Mouse (Mus musculus) hindbrain, embryonic 14.5 days (tissue): ENCODE data around the gene AW549877. TPM values are rescaled to one million over a fixed set of nuclear protein-coding genes. Genes with fewer than 3 reads are reported as not detected.
A peak's percentile ranks its signal among the peaks of the same experiment; 100 is the strongest.

ENCODE experiments used
- ATAC-seq: fragments of 200-750 bp; cut with Nextera tagmentation; 2 replicates; pipeline ENCODE4 v1.8.0; 2017; ENCODE audit warnings: moderate number of reproducible peaks, mild to moderate bottlenecking, moderate TSS enrichment, moderate library complexity; ENCODE audit not compliant: low FRiP score
- DNase-seq: peaks from one replicate; pipeline ENCODE4 v3.0.0-alpha.2; 2015; ENCODE audit warnings: low spot score
- H3K27ac ChIP-seq: fragments of 300-500 bp; sonication (generic); 2 replicates; pipeline ENCODE4 v1.5.1; 2014; ENCODE audit warnings: mild to moderate bottlenecking, moderate library complexity
- H3K27me3 ChIP-seq: fragments of 300-500 bp; sonication (generic); 2 replicates; pipeline ENCODE4 v1.6.1; 2014; ENCODE audit warnings: mild to moderate bottlenecking, low read length, mixed read lengths; ENCODE audit not compliant: control insufficient read depth, insufficient read depth
- H3K36me3 ChIP-seq: fragments of 300-500 bp; sonication (generic); replicated peaks from 2 replicates; pipeline ENCODE4 v1.6.1; 2014; ENCODE audit not compliant: control insufficient read depth, insufficient read depth
- H3K4me1 ChIP-seq: fragments of 300-500 bp; sonication (generic); replicated peaks from 2 replicates; pipeline ENCODE4 v1.6.1; 2014; ENCODE audit warnings: antibody characterized with exemption, low read length, mixed read lengths; ENCODE audit not compliant: control insufficient read depth, insufficient read depth
- H3K4me2 ChIP-seq: fragments of 300-500 bp; sonication (generic); replicated peaks from 2 replicates; pipeline ENCODE4 v1.6.1; 2014; ENCODE audit warnings: mild to moderate bottlenecking, moderate library complexity
- H3K4me3 ChIP-seq: fragments of 300-500 bp; sonication (generic); replicated peaks from 2 replicates; pipeline ENCODE4 v1.5.1; 2014; ENCODE audit warnings: mild to moderate bottlenecking, low read length
- H3K9ac ChIP-seq: fragments of 300-500 bp; sonication (generic); 2 replicates; pipeline ENCODE4 v1.6.1; 2014
- H3K9me3 ChIP-seq: fragments of 300-500 bp; sonication (generic); 2 replicates; pipeline ENCODE4 v1.6.1; 2016; ENCODE audit warnings: low read length; ENCODE audit not compliant: control insufficient read depth
- WGBS: fragments of 180-500 bp; shearing (Covaris S2); extraction: QIAGEN DNeasy Blood & Tissue Kit; methylation state at CpG from one replicate; pipeline ENCODE4 v1.1.7; 2014; 5-methylcytosine and 5-hydroxymethylcytosine counted together
- polyA plus RNA-seq: library from polyadenylated mRNA; unstranded; fragments of >200 nt; fragmentation: Nextera tagmentation; extraction: Ambion mirVana; gene quantifications from 2 replicates; pipeline ENCODE4 v1.2.1, GENCODE M21; 2014

Gene AW549877
- polyA plus RNA-seq, 1 experiment from 2014 or later: 56.5 TPM

- no peaks in the 10 kb centered on the region for H3K36me3 ChIP-seq
- peak; percentile 86 for DNase-seq
- ATAC-seq: peak; percentile 96
- H3K27me3 ChIP-seq: no peaks in the 10 kb centered on the region
- H3K27ac ChIP-seq: peak within 1 kb of the TSS; percentile 96
- peak within 1 kb of the TSS; percentile 67 for H3K4me3 ChIP-seq
- peak within 1 kb of the TSS; percentile 80 for H3K9ac ChIP-seq
- H3K4me2 ChIP-seq: peak within 1 kb of the TSS; percentile 69
- under 1% methylated on average over 38 of the region's 45 CpGs for WGBS
- H3K9me3 ChIP-seq: no peaks in the 10 kb centered on the region
- H3K4me1 ChIP-seq: peaks cover 12% of the 10 kb centered on the region
Measured at GRCm38 (mm10) chr15:4026231-4026773, 30.8 kb upstream of the AW549877 start, which contains the start of gene Oxct1. TSS of gene Oxct1 (plus strand) at chr15:4026383.

- peak overlapping the region; percentile 69 for H3K4me2 ChIP-seq
- peak overlapping the region; percentile 67 for H3K4me3 ChIP-seq
- WGBS: 67% methylated on average over 11 of the region's 11 CpGs
- no peak overlapping the region; the same call in 1 of the 2 replicates for H3K9ac ChIP-seq
- peaks cover 12% of the 10 kb centered on the region for H3K4me1 ChIP-seq
- H3K36me3 ChIP-seq: no peaks in the 10 kb centered on the region
- DNase-seq (no peak), ATAC-seq (no peak)
- no peaks in the 10 kb centered on the region for H3K27me3 ChIP-seq
- H3K9me3 ChIP-seq: no peaks in the 10 kb centered on the region
- no peak overlapping the region for H3K27ac ChIP-seq
Measured at GRCm38 (mm10) chr15:4025508-4025904, 30.0 kb upstream of the AW549877 start.

- H3K4me1 ChIP-seq: peaks cover 12% of the 10 kb centered on the region
- DNase-seq (no peak), ATAC-seq (no peak)
- no peaks in the 10 kb centered on the region for H3K27me3 ChIP-seq
- no peaks in the 10 kb centered on the region for H3K9me3 ChIP-seq
- H3K27ac ChIP-seq: no peak overlapping the region
- no peak overlapping the region for H3K4me2 ChIP-seq
- no peaks in the 10 kb centered on the region for H3K36me3 ChIP-seq
- H3K9ac ChIP-seq: no peak overlapping the region
- 89% methylated on average over 13 of the region's 13 CpGs for WGBS
- no peak overlapping the region for H3K4me3 ChIP-seq
Measured at GRCm38 (mm10) chr15:4024726-4025507, 29.4 kb upstream of the AW549877 start.

GRCm38 (mm10) chr15:4023747-4024146 lies 28.2 kb upstream of the AW549877 start:
- WGBS: 94% methylated on average over 2 of the region's 2 CpGs
- no peak overlapping the region for H3K4me3 ChIP-seq
- H3K36me3 ChIP-seq: no peaks in the 10 kb centered on the region
- ATAC-seq (no peak), DNase-seq (no peak)
- no peak overlapping the region for H3K9ac ChIP-seq
- H3K27me3 ChIP-seq: no peaks in the 10 kb centered on the region
- H3K9me3 ChIP-seq: no peaks in the 10 kb centered on the region
- H3K4me1 ChIP-seq: peaks cover 12% of the 10 kb centered on the region
- no peak overlapping the region for H3K4me2 ChIP-seq
- H3K27ac ChIP-seq: no peak overlapping the region

DNA sequence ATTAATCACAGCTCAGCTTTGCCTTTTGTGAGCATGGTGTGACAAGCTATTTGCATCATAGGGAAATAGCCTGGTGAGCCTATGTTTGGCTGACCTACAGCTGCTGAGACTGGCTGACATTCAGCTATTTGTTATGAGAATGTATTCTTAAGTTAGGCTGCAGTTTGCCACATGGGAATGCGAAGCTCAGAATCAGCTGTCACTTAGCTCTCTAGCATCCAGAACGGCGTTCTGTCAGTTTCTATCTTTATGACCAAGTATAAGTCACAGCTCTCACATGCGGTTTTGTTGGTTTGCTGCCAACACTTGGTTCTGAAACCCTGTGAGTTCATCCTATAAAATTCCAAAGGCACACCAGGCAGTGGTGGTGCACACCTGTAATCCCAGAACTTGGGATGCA lies 25.2 kb upstream of the AW549877 start:
- H3K4me3 ChIP-seq: no peak overlapping the region

DNA sequence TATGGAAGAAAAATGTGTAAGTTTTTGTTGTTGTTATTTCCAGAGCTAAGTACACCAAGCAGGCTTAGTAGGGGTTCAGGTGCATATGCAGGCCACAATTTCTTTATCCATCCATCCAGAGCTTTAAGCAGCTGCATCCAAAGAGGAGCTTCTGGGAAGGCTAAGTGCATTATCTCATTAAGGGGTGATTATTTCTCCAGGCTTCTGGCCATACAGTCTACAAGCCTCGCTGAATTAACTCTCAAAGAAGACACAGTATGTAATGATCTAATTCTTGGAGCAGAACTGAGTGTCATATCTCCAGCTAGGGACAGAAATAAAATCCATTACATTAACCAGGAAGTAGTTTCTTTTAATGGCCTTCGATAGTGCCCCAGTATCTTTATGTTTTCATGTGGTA lies 18.3 kb upstream of the AW549877 start:
- DNase-seq: no peak
- no peak overlapping the region for H3K9ac ChIP-seq
- ATAC-seq: no peak

More for the DNA sequence above, 25.2 kb upstream of the AW549877 start:
- Histone ChIP-seq H3K27ac (no peak overlapping the region), H3K9me3 (no peaks in the 10 kb centered on the region), H3K27me3 (no peaks in the 10 kb centered on the region), H3K4me1 (no peaks in the 10 kb centered on the region), H3K9ac (no peak overlapping the region), H3K4me2 (no peak overlapping the region), H3K36me3 (no peaks in the 10 kb centered on the region)
- no peak for ATAC-seq
- DNase-seq: no peak
- WGBS: 56% methylated on average over 4 of the region's 4 CpGs

GRCm38 (mm10) chr15:4000536-4000935 lies 5.0 kb upstream of the AW549877 start:
- H3K9ac ChIP-seq: no peak overlapping the region
- H3K4me2 ChIP-seq: no peak overlapping the region
- ATAC-seq: no peak
- DNase-seq: no peak
- no peaks in the 10 kb centered on the region for H3K27me3 ChIP-seq
- no peak overlapping the region for H3K27ac ChIP-seq
- no peaks in the 10 kb centered on the region for H3K36me3 ChIP-seq
- H3K4me3 ChIP-seq: no peak overlapping the region
- 0 out of 2 replicates have a peak, but pooled peaks cover 5% of the 10 kb centered on the region for H3K4me1 ChIP-seq
- 93% methylated on average over 2 of the region's 2 CpGs for WGBS
- H3K9me3 ChIP-seq: 0 out of 2 replicates have a peak, but pooled peaks cover 8% of the 10 kb centered on the region

More for the DNA sequence above, 18.3 kb upstream of the AW549877 start:
- no peaks in the 10 kb centered on the region for H3K4me1 ChIP-seq
- no peaks in the 10 kb centered on the region for H3K36me3 ChIP-seq
- no peak overlapping the region for H3K4me3 ChIP-seq
- H3K4me2 ChIP-seq: no peak overlapping the region
- no peak overlapping the region for H3K27ac ChIP-seq
- no peaks in the 10 kb centered on the region for H3K27me3 ChIP-seq
- no peaks in the 10 kb centered on the region for H3K9me3 ChIP-seq
- WGBS: 67% methylated on average over 2 of the region's 2 CpGs

DNA sequence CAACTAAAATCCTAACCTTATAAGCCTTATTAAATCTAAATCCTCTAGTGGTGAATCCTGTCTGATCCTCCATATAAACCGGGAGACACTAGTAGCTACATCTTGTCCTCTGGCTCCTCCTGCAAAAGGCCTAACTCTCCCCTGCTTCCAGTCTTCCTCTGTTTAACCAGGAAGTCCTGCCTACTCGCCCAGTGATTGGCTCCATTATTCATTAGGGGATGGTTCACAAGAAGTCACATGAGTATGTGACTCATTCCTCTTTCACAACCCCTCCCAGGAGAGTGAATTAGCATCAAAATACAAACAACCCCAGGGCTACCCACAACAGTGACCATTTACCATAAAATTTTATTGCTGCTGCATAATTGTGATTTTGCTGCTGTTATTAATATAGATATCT lies 3.6 kb upstream of the AW549877 start:
- no peaks in the 10 kb centered on the region for H3K27me3 ChIP-seq
- no peak overlapping the region for H3K27ac ChIP-seq
- no peaks in the 10 kb centered on the region for H3K9me3 ChIP-seq
- H3K9ac ChIP-seq: no peak overlapping the region
- no peak overlapping the region for H3K4me3 ChIP-seq
- ATAC-seq: no peak
- no peak overlapping the region for H3K4me2 ChIP-seq
- peaks cover 12% of the 10 kb centered on the region for H3K4me1 ChIP-seq
- WGBS: 63% methylated on average over 2 of the region's 2 CpGs
- no peak for DNase-seq
- no peaks in the 10 kb centered on the region for H3K36me3 ChIP-seq

GRCm38 (mm10) chr15:3996267-3997010 lies 895 bp upstream of the AW549877 start:
- no peaks in the 10 kb centered on the region for H3K27me3 ChIP-seq
- DNase-seq (no peak), ATAC-seq (no peak)
- peak overlapping the region; percentile 73 for H3K4me2 ChIP-seq
- peak overlapping the region; percentile 79 for H3K27ac ChIP-seq
- WGBS: 25% methylated on average over 14 of the region's 14 CpGs
- H3K4me3 ChIP-seq: peak overlapping the region; percentile 82
- peak overlapping the region; percentile 60 for H3K9ac ChIP-seq
- H3K4me1 ChIP-seq: peaks cover 19% of the 10 kb centered on the region
- no peaks in the 10 kb centered on the region for H3K9me3 ChIP-seq
- H3K36me3 ChIP-seq: peaks cover 8% of the 10 kb centered on the region
